In genomic region chr7:125603185-125603631, GRCm38 (mm10) we compare ENCODE assay signal across 9 mouse cellular contexts. TPM values are rescaled to one million over a fixed set of nuclear protein-coding genes. Genes with fewer than 3 reads are reported as not detected.
DNase-seq lines count a peak whose midpoint lies in the region; ATAC-seq lines count a peak whose summit lies in the region.
"Had no signal": no experiment of that assay in that cellular context is flagged by ENCODE, and none has a peak within 500 bp of the region (broad histone marks: within the 10 kb centered on the region; RNA-seq: fewer than 3 reads in every experiment).

Gene Il21r (plus strand): TSS chr7:125603429.

- H3K4me2 ChIP-seq in forebrain, embryonic 12.5 days = no peak within 1 kb of the TSS
- H3K4me2 ChIP-seq: limb, embryonic 15.5 days had no signal

- 73% methylated on average over 11 of the region's 11 CpGs for WGBS in forebrain, embryonic 12.5 days

- H3K27ac ChIP-seq in forebrain, embryonic 12.5 days = no peak within 1 kb of the TSS
- H3K27ac ChIP-seq: limb, embryonic 15.5 days had no signal

- H3K9ac ChIP-seq in forebrain, embryonic 12.5 days = no peak within 1 kb of the TSS
- H3K9ac ChIP-seq: limb, embryonic 15.5 days had no signal

- DNase-seq in heart, adult 11 months = peak; percentile 97
- no peak for DNase-seq in heart, postnatal 4 days
- DNase-seq in spleen, adult 18-20 months = peak; percentile 71 to 77
- DNase-seq in spleen, adult 12 weeks (ENCODE audit: low spot score) = no peak
- peak; percentile 78 to 83 for DNase-seq in natural killer cell, adult 2 months (ENCODE audit: low spot score in 2 of 2)
- no peak for DNase-seq in cerebellum, adult 9-10 months
- no peak for DNase-seq in cerebellum, postnatal 4 days (ENCODE audit: low spot score in 2 of 2)

- no peaks in the 10 kb centered on the region for H3K27me3 ChIP-seq in forebrain, embryonic 12.5 days
- H3K27me3 ChIP-seq: limb, embryonic 15.5 days had no signal

- no peaks in the 10 kb centered on the region for H3K36me3 ChIP-seq in forebrain, embryonic 12.5 days (replicated peaks)
- H3K36me3 ChIP-seq: limb, embryonic 15.5 days had no signal

- H3K4me3 ChIP-seq in forebrain, embryonic 12.5 days (replicated peaks) = no peak within 1 kb of the TSS
- H3K4me3 ChIP-seq: limb, embryonic 15.5 days had no signal

- H3K9me3 ChIP-seq in forebrain, embryonic 12.5 days = no peaks in the 10 kb centered on the region
- H3K9me3 ChIP-seq: limb, embryonic 15.5 days had no signal

- no peak for ATAC-seq in forebrain, embryonic 12.5 days (ENCODE audit: low FRiP score)

- H3K4me1 ChIP-seq in forebrain, embryonic 12.5 days = no peaks in the 10 kb centered on the region
- H3K4me1 ChIP-seq: limb, embryonic 15.5 days had no signal

RNA-seq across cellular contexts. Expression of gene Il21r, which starts in this region (rescaled TPM):
- total RNA-seq in heart, postnatal 4 days (2021) = under 1 TPM; 0.50 to 0.69 TPM
- 0.12 and 0.31 TPM in 2 replicates for polyA plus RNA-seq in forebrain, embryonic 12.5 days (2016; fragmentation: Nextera tagmentation; extraction: Ambion mirVana)

Comparison
In these comparisons a context has a peak if more than half of its experiments do, and no peak if none do; other contexts are left out.
1. DNase-seq: peak in heart, adult 11 months (single experiment), spleen, adult 18-20 months (2 of 2) and natural killer cell, adult 2 months (2 of 2); none in heart, postnatal 4 days (single experiment), spleen, adult 12 weeks (single experiment), cerebellum, adult 9-10 months (single experiment) and cerebellum, postnatal 4 days (0 of 2).